Mouse (Mus musculus) midbrain, embryonic 10.5 days (tissue): ENCODE data around the gene Mtx3. TPM values are rescaled to one million over a fixed set of nuclear protein-coding genes. Genes with fewer than 3 reads are reported as not detected.
"Not testable (repeated sequence)": the region's sequence is repeated elsewhere in the genome, so short reads cannot be mapped to it uniquely, and the experiment has no call there.

Source experiments
- DNase-seq: peaks from one replicate; pipeline ENCODE4 v3.0.0-alpha.2; 2017; ENCODE audit warnings: low spot score
- H3K27ac ChIP-seq: fragments of 300-500 bp; sonication (generic); replicated peaks from 2 replicates; pipeline ENCODE4 v1.5.1; 2016; ENCODE audit warnings: mild to moderate bottlenecking
- H3K27me3 ChIP-seq: fragments of 300-500 bp; sonication (generic); 2 replicates; pipeline ENCODE4 v1.6.1; 2016; ENCODE audit warnings: low read depth, mild to moderate bottlenecking; ENCODE audit not compliant: poor library complexity, severe bottlenecking
- H3K36me3 ChIP-seq: fragments of 300-500 bp; sonication (generic); 2 replicates; pipeline ENCODE4 v1.6.1; 2016; ENCODE audit warnings: mild to moderate bottlenecking, moderate library complexity
- H3K4me1 ChIP-seq: fragments of 300-500 bp; sonication (generic); 2 replicates; pipeline ENCODE4 v1.6.1; 2016
- H3K4me3 ChIP-seq: fragments of 300-500 bp; sonication (generic); 2 replicates; pipeline ENCODE4 v1.5.1; 2016; ENCODE audit warnings: mild to moderate bottlenecking, moderate library complexity
- H3K9me3 ChIP-seq: fragments of 300-500 bp; sonication (generic); replicated peaks from 2 replicates; pipeline ENCODE4 v1.6.1; 2016; ENCODE audit warnings: mild to moderate bottlenecking
- WGBS: fragments of 180-500 bp; shearing (Covaris S2); methylation state at CpG from one replicate; pipeline ENCODE4 v1.1.7; 2016; 5-methylcytosine and 5-hydroxymethylcytosine counted together
- polyA plus RNA-seq: library from polyadenylated mRNA; unstranded; fragments of >200 nt; fragmentation: Nextera tagmentation; extraction: Ambion mirVana; gene quantifications from 2 replicates; pipeline ENCODE4 v1.2.1, GENCODE M21; 2016

Mtx3 gene
- polyA plus RNA-seq, result 2.6 and 3.3 TPM in 2 replicates

DNA sequence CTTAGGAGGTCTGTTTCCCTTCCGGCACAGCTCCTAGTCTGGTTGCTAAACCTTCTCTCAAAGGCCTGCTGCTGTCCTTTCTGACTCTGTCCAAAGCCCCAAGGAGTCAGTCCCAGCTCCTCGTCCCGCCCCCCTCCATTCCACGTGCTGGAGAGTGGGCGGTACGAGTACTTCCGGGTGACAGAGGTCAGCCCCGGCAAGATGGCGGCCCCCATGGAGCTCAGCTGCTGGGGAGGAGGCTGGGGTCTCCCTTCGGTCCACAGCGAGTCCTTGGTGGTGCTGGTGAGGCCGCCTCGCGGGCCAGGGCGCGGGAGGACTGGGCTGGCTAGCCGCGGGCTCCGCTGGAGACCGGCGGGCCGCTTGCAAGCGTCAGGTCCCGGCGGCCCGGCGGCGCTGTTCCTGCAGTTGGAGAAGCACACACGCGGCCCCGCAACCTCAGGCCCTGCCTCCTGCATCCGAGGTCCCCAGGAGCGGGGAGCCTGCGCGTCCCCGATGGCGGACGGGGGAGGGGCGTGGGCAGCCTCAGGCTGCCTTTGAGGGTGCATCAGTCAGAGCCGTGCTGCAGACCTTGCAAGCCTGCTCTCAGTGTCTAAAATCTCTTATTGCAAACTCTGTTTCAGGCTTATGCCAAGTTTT, at the start of gene Mtx3:
Gene Mtx3 (plus strand): TSS at position 175 of the 636 bp plus-strand sequence.
- Histone ChIP-seq H3K9me3 (no peaks in the 10 kb centered on the region), H3K27ac (peak within 1 kb of the TSS; percentile 97), H3K4me1 (peaks cover 15% of the 10 kb centered on the region), H3K36me3 (peaks cover 31% of the 10 kb centered on the region), H3K27me3 (no peaks in the 10 kb centered on the region), H3K4me3 (peak within 1 kb of the TSS; percentile 91)
- DNase-seq, result peak; percentile 91
- WGBS, result 2% methylated on average over 40 of the region's 40 CpGs

DNA sequence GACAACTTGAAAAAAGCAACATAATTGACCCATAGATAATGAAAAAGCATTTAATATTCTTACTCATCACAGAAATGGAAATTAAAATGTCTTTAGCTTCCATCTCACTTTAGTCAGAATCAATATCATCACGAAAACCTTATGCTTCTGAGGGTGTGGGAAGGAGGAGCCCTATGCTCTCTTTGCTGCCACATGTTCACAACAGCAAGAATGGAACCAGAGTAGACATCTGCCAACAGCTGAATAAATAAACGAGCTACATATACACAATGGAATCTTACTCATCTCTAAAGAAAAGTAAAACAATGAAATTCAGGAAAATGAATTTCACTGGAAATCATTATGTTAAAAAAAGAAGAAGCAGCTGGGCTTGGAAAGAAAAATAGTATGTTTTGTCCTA, 45.7 kb upstream of the Mtx3 start:
- no peak for DNase-seq
- peaks cover 36% of the 10 kb centered on the region for H3K27me3 ChIP-seq
- H3K4me3 ChIP-seq, result no peak overlapping the region
- no peaks in the 10 kb centered on the region for H3K36me3 ChIP-seq
- H3K4me1 ChIP-seq, result peaks cover 36% of the 10 kb centered on the region
- H3K27ac ChIP-seq, result no peak overlapping the region
- H3K9me3 ChIP-seq, result no peaks in the 10 kb centered on the region
- 80% methylated on average over 2 of the region's 2 CpGs for WGBS

DNA sequence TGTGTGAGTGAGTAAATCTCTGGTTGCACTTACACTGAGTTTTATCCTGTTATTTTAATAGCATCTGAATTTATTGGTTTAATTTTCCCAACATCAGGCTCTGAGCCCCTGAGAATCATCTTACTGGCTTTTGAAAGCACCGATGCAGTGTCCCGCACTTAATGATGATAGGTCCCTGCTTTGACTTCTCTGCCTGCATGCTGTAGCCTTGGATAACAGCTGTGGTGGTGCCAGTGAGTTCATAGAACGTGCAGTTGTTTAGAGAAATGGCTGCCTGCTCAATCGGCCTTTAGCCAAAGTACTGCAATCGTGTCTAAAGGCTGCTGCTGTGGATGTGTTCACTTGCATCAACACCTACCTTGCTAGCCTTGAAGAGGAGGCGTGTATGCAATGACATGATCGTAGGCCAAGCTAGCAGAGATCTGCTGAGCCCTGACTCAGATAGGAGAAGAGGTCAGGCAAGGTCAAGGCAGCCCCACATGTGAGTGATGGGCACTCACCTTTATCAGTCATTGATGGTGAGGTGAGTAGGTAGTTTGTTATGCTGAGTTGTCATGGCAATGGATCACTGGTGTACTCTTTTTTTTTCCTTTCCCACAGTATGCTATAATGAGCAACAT, 45.1 kb upstream of the Mtx3 start:
- H3K27ac ChIP-seq, result no peak overlapping the region
- H3K9me3 ChIP-seq, result no peaks in the 10 kb centered on the region
- H3K36me3 ChIP-seq, result no peaks in the 10 kb centered on the region
- 83% methylated on average over 7 of the region's 7 CpGs for WGBS
- H3K4me3 ChIP-seq, result no peak overlapping the region
- DNase-seq, result no peak
- H3K4me1 ChIP-seq, result peaks cover 34% of the 10 kb centered on the region
- H3K27me3 ChIP-seq, result peaks cover 30% of the 10 kb centered on the region

DNA sequence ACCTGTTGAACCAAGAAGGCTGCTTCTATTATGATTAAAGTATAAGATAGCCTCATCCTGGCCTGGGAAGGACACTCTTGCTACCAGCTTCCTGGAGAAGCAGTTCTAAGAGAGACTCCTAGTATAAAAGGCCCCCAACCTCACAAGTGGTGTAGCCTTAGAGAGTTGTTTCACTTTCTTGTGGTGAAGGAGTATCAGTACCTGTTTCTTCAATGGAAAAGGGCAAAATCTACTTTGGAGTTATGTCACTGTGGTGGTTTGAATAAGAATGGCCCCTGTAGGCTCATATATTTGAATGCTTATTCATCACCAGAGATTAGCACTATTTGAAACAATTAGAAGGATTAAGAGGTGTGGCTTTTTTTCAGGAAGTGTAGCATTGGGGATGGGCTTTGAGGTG, 37.8 kb upstream of the Mtx3 start:
- H3K27me3 ChIP-seq, result no peaks in the 10 kb centered on the region
- peaks cover 11% of the 10 kb centered on the region for H3K4me1 ChIP-seq
- no peaks in the 10 kb centered on the region for H3K36me3 ChIP-seq
- no peak overlapping the region for H3K4me3 ChIP-seq
- H3K9me3 ChIP-seq, result no peaks in the 10 kb centered on the region
- no peak overlapping the region for H3K27ac ChIP-seq
- no peak for DNase-seq

DNA sequence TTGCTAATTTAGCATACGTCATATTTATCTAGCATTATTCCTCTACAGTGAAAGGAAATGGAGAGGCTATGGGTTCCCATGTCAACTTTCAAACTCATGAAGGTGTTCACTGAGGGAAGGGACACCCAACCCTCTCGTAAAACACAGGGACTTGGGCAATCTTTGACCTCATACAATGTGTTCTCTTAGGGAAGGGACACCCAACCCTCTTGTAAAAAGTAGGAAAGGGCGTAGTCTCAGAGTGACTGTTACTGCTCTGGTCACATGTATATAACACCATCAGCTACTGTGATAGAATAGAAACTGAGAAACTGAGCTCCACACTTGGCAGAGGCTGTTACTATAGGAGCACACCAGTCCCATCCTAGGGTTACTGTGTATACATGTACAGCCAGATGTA, 36.7 kb upstream of the Mtx3 start:
- WGBS, result 96% methylated on average over 3 of the region's 3 CpGs
- H3K9me3 ChIP-seq, result no peaks in the 10 kb centered on the region
- no peak overlapping the region for H3K4me3 ChIP-seq
- peaks cover under 1% of the 10 kb centered on the region; the same call in 1 of the 2 replicates for H3K4me1 ChIP-seq
- no peaks in the 10 kb centered on the region for H3K27me3 ChIP-seq
- DNase-seq, result no peak
- no peak overlapping the region for H3K27ac ChIP-seq
- no peaks in the 10 kb centered on the region for H3K36me3 ChIP-seq

DNA sequence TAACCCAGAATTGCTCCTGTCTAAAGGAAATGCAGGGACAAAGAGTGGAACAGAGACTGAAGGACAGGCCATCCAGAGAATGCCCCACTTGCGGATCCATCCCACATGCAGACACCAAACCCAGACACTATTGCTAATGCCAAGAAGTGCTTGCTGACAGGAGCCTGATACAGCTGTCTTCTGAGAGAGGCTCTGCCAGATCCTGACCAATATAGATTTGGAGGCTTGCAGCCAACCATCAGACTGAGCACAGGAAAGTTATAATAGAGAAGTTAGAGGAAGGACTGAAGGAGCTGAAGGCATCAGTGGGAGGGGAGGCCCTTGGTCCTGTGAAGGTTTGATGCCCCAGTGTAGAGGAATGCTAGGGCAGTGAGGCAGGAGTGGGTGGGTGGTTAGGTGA, 34.0 kb upstream of the Mtx3 start:
- H3K36me3 ChIP-seq, H3K27me3 ChIP-seq, H3K4me3 ChIP-seq, H3K4me1 ChIP-seq, H3K27ac ChIP-seq, H3K9me3 ChIP-seq, DNase-seq: not testable (repeated sequence)
- WGBS, result 92% methylated on average over 1 of the region's 1 CpGs

DNA sequence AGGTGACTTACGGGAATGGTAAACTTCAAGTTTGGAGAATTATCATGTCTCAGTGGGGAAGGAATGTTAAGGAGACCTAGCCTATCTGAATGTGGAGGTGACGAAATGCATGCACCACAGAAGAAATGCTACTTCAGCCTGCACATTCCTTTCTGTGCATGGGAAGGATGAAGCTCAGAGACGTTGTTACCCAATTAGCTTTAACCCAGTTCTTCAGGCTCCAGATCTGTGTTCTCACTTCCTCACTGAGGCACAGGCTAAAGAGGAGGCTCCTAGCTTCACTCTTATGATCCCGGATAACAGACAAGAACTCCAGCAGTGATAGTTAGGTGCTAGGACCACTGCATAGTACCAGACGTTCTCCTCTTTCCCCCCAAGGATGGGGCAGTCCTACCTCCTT, 28.2 kb upstream of the Mtx3 start:
- H3K27ac ChIP-seq, result no peak overlapping the region
- no peaks in the 10 kb centered on the region for H3K4me1 ChIP-seq
- no peak for DNase-seq
- no peaks in the 10 kb centered on the region for H3K36me3 ChIP-seq
- 84% methylated on average over 5 of the region's 5 CpGs for WGBS
- H3K27me3 ChIP-seq, result no peaks in the 10 kb centered on the region
- no peaks in the 10 kb centered on the region for H3K9me3 ChIP-seq
- no peak overlapping the region for H3K4me3 ChIP-seq

DNA sequence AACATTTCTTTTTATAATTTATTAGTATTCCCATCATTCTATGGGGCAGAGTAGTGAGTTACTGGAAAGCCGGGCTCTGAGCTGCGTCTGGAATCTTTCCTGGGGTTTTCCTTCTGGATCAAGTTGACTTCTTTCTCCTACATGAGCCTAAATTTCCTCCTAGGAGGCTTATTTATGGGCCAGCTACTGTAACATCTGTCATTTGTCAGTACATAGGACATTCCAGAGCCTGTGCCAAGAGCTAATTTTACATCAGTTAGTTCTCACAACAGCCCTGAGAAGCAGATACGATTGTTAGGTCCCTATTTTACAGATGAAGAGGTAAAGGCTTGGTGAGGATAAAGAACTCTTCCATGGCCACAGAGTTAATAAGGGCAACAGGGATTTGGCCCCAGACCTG, 27.2 kb upstream of the Mtx3 start:
- H3K27me3 ChIP-seq, result no peaks in the 10 kb centered on the region
- no peak overlapping the region for H3K27ac ChIP-seq
- H3K4me1 ChIP-seq, result no peaks in the 10 kb centered on the region
- H3K9me3 ChIP-seq, result no peaks in the 10 kb centered on the region
- no peak overlapping the region for H3K4me3 ChIP-seq
- no peak for DNase-seq
- WGBS, result 88% methylated on average over 3 of the region's 3 CpGs
- H3K36me3 ChIP-seq, result no peaks in the 10 kb centered on the region

DNA sequence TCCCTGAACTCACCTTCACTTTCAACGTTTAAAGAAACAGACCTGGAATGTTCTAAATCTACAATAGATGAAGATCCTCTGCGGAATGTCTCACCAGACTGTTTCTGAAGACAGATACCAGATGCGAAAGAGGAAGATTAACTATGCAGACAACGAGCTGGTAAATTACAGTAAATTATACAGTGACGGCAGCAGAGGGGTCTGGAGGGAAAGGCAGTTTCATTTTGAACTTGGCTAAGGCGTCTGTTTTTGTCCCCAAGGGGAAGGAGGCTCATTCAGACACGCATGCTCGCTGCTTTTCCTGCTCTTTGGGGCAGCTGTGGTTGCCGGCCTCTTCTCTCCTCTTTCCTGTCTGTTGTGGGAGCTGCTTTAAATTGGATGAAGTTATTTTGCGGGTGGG, 15.7 kb upstream of the Mtx3 start:
- Histone ChIP-seq H3K36me3 (no peaks in the 10 kb centered on the region), H3K27ac (no peak overlapping the region), H3K9me3 (no peaks in the 10 kb centered on the region), H3K4me3 (no peak overlapping the region), H3K4me1 (no peaks in the 10 kb centered on the region), H3K27me3 (no peaks in the 10 kb centered on the region)
- WGBS, result 80% methylated on average over 10 of the region's 10 CpGs
- DNase-seq, result no peak

DNA sequence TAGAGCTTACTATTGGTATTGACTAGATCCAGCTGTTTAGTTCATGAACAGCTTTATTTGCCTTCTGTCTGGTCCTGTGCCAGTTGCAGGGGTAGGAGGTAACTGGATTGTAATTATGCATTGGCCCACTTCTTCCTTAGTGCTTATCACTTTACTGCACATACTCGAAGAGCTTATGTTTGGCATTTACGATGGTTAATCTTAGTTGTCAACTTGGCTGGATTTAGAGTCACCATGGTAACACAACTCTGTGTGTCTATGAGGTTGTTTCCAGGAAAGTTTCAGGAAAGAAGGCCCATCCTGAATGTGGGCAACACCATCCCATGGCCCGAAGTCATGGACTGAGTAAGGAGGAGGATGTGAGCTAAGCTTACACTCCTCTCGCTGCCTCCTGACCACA, 11.4 kb upstream of the Mtx3 start:
- WGBS, result 91% methylated on average over 4 of the region's 4 CpGs
- Histone ChIP-seq H3K27me3 (no peaks in the 10 kb centered on the region), H3K27ac (no peak overlapping the region), H3K9me3 (no peaks in the 10 kb centered on the region), H3K4me1 (no peaks in the 10 kb centered on the region), H3K36me3 (no peaks in the 10 kb centered on the region), H3K4me3 (no peak overlapping the region)
- no peak for DNase-seq

DNA sequence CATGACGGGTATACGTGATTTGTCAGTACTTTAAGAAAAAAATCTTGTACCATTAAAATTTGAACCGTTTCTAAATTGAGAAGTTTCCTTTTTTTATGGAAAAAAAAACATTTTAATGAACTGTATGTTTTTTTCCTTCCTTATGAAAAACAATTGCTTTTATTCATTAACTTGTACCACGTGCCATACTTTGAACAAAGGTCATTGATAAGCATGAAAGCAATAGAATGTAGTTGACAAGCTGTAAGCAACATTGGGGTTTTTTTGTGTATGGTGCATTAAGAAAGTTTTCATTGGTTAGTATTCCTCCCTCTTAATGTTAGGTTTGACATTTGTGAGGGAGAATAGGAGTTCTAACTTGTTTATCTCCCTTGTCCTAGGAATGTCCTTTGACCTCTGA, 1.9 kb downstream of the Mtx3 start:
- Histone ChIP-seq H3K4me1 (peaks cover 15% of the 10 kb centered on the region), H3K27ac (no peak overlapping the region), H3K27me3 (no peaks in the 10 kb centered on the region), H3K9me3 (no peaks in the 10 kb centered on the region), H3K4me3 (no peak overlapping the region), H3K36me3 (peaks cover 49% of the 10 kb centered on the region)
- WGBS, result 93% methylated on average over 4 of the region's 4 CpGs
- DNase-seq, result no peak

DNA sequence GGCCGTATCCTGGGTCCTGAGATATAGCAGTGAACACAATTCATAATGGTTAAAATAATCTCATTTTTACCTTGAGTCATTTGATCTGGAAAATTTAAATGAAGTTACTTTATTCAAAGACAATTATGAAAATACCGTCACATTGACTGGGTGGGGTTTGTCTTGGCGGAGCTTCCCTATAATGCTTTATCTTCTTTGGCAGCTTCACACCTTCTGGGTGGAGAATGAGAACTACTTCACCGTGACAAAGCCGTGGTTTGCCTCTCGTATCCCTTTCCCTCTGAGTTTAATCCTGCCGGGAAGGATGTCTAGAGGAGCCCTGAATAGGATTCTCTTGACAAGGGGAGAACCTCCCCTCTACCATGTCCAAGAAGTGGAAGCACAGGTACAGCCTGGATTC, 2.8 kb downstream of the Mtx3 start:
- DNase-seq, result no peak
- H3K27ac ChIP-seq, result no peak overlapping the region
- H3K27me3 ChIP-seq, result no peaks in the 10 kb centered on the region
- peaks cover 15% of the 10 kb centered on the region for H3K4me1 ChIP-seq
- 89% methylated on average over 7 of the region's 7 CpGs for WGBS
- peaks cover 58% of the 10 kb centered on the region for H3K36me3 ChIP-seq
- no peak overlapping the region for H3K4me3 ChIP-seq
- no peaks in the 10 kb centered on the region for H3K9me3 ChIP-seq

DNA sequence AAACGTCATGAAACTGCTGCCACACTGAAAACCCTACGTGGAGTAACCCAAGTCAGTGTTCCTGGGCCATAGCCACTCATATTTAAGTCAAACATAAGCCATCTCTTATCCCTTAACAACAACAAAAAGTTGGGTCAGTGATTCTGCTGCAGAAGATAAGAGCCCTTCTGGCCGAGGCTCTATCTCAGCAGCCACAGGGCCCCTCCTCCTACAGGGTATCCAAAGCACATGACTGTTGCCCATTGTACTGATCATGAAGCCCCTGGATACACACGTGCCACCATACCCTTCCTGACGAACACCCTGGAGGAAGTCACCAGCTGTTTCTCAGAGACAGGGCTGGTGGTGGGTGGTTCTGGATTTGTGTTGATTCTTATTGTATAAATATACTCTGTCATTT, 3.4 kb downstream of the Mtx3 start:
- peaks cover 64% of the 10 kb centered on the region for H3K36me3 ChIP-seq
- H3K27ac ChIP-seq, result no peak overlapping the region
- no peaks in the 10 kb centered on the region for H3K9me3 ChIP-seq
- H3K4me1 ChIP-seq, result peaks cover 15% of the 10 kb centered on the region
- H3K27me3 ChIP-seq, result no peaks in the 10 kb centered on the region
- 86% methylated on average over 5 of the region's 5 CpGs for WGBS
- H3K4me3 ChIP-seq, result no peak overlapping the region
- no peak for DNase-seq
